ENCODE assay signal across 29 mouse cellular contexts in genomic region chr1:90845206-90845605, GRCm38 (mm10). TPM values are rescaled to one million over a fixed set of nuclear protein-coding genes. Genes with fewer than 3 reads are reported as not detected.
"Had no signal": no experiment of that assay in that cellular context is flagged by ENCODE, and none has a peak within 500 bp of the region (broad histone marks: within the 10 kb centered on the region; RNA-seq: fewer than 3 reads in every experiment).

No protein-coding gene starts in this region.

- H3K4me1 ChIP-seq: hindbrain, embryonic 13.5 days; liver, embryonic 13.5 days; liver, embryonic 15.5 days had no signal

- H3K27ac ChIP-seq: gastrocnemius, adult 2 months; heart, embryonic 10.5 days; hindbrain, embryonic 13.5 days; hindbrain, embryonic 15.5 days; hindbrain, postnatal 0 days; kidney, embryonic 15.5 days; kidney, postnatal 0 days; liver, embryonic 13.5 days; liver, embryonic 15.5 days had no signal

- H3K4me2 ChIP-seq: heart, embryonic 12.5 days; hindbrain, embryonic 13.5 days; hindbrain, embryonic 15.5 days; kidney, embryonic 15.5 days; limb, embryonic 12.5 days; liver, embryonic 11.5 days; liver, embryonic 13.5 days; liver, embryonic 15.5 days had no signal

- H3K27me3 ChIP-seq: hindbrain, embryonic 13.5 days; hindbrain, embryonic 15.5 days; limb, embryonic 12.5 days; liver, embryonic 13.5 days; liver, embryonic 15.5 days had no signal

- ATAC-seq: hindbrain, postnatal 0 days; intestine, embryonic 16.5 days; liver, postnatal 0 days had no signal

- H3K36me3 ChIP-seq: heart, embryonic 10.5 days; heart, embryonic 12.5 days; hindbrain, embryonic 13.5 days; hindbrain, embryonic 15.5 days; kidney, embryonic 15.5 days; limb, embryonic 12.5 days; liver, embryonic 13.5 days; liver, embryonic 15.5 days had no signal

- H3K9me3 ChIP-seq: heart, embryonic 10.5 days; heart, embryonic 12.5 days; hindbrain, embryonic 13.5 days; hindbrain, embryonic 15.5 days; kidney, embryonic 15.5 days; limb, embryonic 12.5 days; liver, embryonic 13.5 days; liver, embryonic 15.5 days had no signal

- H3K9ac ChIP-seq: heart, embryonic 12.5 days; hindbrain, embryonic 13.5 days; hindbrain, embryonic 15.5 days; kidney, embryonic 15.5 days; limb, embryonic 12.5 days; liver, embryonic 13.5 days; liver, embryonic 15.5 days; liver, postnatal 0 days had no signal

- H3K4me3 ChIP-seq: gastrocnemius, adult 2 months; heart, embryonic 10.5 days; heart, embryonic 12.5 days; hindbrain, embryonic 13.5 days; hindbrain, embryonic 15.5 days; kidney, embryonic 15.5 days; limb, embryonic 12.5 days; liver, embryonic 13.5 days; liver, embryonic 15.5 days had no signal

- DNase-seq: gastrocnemius, adult 2 months; gastrocnemius, postnatal 10 days; gastrocnemius, postnatal 25 days; heart, adult 18-20 months; heart, postnatal 10 days; kidney, adult 11 months; kidney, adult 2 months; kidney, adult 9 months; kidney, postnatal 14 days; kidney, postnatal 36 days; layer of hippocampus, adult 9-11 months; layer of hippocampus, postnatal 36 days; left cerebral cortex, postnatal 4 days; liver; liver, embryonic 13.5 days; liver, postnatal 0 days had no signal

RNA-seq across cellular contexts. Expression of gene Col6a3, which starts 1.4 kb away (rescaled TPM):
- total RNA-seq: granulocyte monocyte progenitor cell, adult 5-6 weeks; hematopoietic stem cell, adult 5-6 weeks had no signal
